Mouse (Mus musculus) thymus, adult 2 months (tissue): Measurements from ENCODE around the gene Iqcj. TPM values are rescaled to one million over a fixed set of nuclear protein-coding genes. Genes with fewer than 3 reads are reported as not detected.
"Not testable (repeated sequence)": the region's sequence is repeated elsewhere in the genome, so short reads cannot be mapped to it uniquely, and the experiment has no call there.

Source experiments
- DNase-seq: peaks from one replicate; pipeline ENCODE4 v3.0.0; 2021
- H3K27ac ChIP-seq: fragments of 200-500 bp; 2 replicates; pipeline ENCODE4 v1.5.1; 2012; ENCODE audit warnings: low read length, control low read depth; ENCODE audit not compliant: control insufficient read depth, insufficient read depth
- H3K27me3 ChIP-seq: fragments of 200-500 bp; 2 replicates; pipeline ENCODE4 v1.6.1; 2012; ENCODE audit warnings: mild to moderate bottlenecking, low read length, moderate library complexity, mixed read lengths; ENCODE audit not compliant: control insufficient read depth, insufficient read depth
- H3K36me3 ChIP-seq: fragments of 200-500 bp; 2 replicates; pipeline ENCODE4 v1.6.1; 2012; ENCODE audit warnings: mild to moderate bottlenecking, low read length, moderate library complexity; ENCODE audit not compliant: control insufficient read depth, insufficient read depth
- H3K4me1 ChIP-seq: fragments of 200-500 bp; replicated peaks from 2 replicates; pipeline ENCODE4 v1.6.1; 2012; ENCODE audit warnings: low read length; ENCODE audit not compliant: control insufficient read depth, insufficient read depth
- H3K4me3 ChIP-seq: fragments of 200-500 bp; 2 replicates; pipeline ENCODE4 v1.5.1; 2012; ENCODE audit warnings: mild to moderate bottlenecking, low read length, control low read depth, moderate library complexity; ENCODE audit not compliant: control insufficient read depth, insufficient read depth
- CTCF ChIP-seq: fragments of 200-500 bp; IDR thresholded peaks from 2 replicates; pipeline ENCODE4 v1.5.1; 2012; ENCODE audit warnings: mild to moderate bottlenecking, control low read depth, low read length, moderate library complexity, borderline replicate concordance; ENCODE audit not compliant: control insufficient read depth, poor library complexity, insufficient read depth; ENCODE audit errors: extremely low read depth
- POLR2A ChIP-seq: fragments of 200-500 bp; IDR thresholded peaks from 2 replicates; pipeline ENCODE4 v1.6.1; 2012; ENCODE audit warnings: mild to moderate bottlenecking, low read length, control low read depth, moderate library complexity; ENCODE audit not compliant: control insufficient read depth, poor library complexity, insufficient read depth; ENCODE audit errors: extremely low read depth
- WGBS: fragments of 180-500 bp; shearing (Covaris S2); methylation state at CpG from one replicate; pipeline ENCODE4 v1.1.7; 2018; 5-methylcytosine and 5-hydroxymethylcytosine counted together
- polyA plus RNA-seq: library from polyadenylated mRNA; depleted of rRNA; stranded (reverse); fragments of >200 nt; gene quantifications from 2 replicates; pipeline ENCODE4 v1.2.3, GENCODE M21; 2012

The Iqcj gene
- polyA plus RNA-seq, 1 experiment, result 0.05 TPM

GRCm38 (mm10) chr3:68064731-68065130 is 172.7 kb downstream of the Iqcj start, which contains the start of gene Schip1:
TSS of gene Schip1 (plus strand) at chr3:68064802.
- no peaks in the 10 kb centered on the region for H3K27me3 ChIP-seq
- H3K36me3 ChIP-seq, result no peaks in the 10 kb centered on the region
- no peak for TF ChIP-seq CTCF
- TF ChIP-seq POLR2A, result no peak
- no peaks in the 10 kb centered on the region for H3K4me1 ChIP-seq
- H3K27ac ChIP-seq, result no peak within 1 kb of the TSS
- 35% methylated on average over 12 of the region's 12 CpGs for WGBS
- no peak for DNase-seq
- H3K4me3 ChIP-seq, result no peak within 1 kb of the TSS

- WGBS, result 77% methylated on average over 9 of the region's 9 CpGs
- no peak for TF ChIP-seq POLR2A
- no peak for TF ChIP-seq CTCF
- H3K27me3 ChIP-seq, result no peaks in the 10 kb centered on the region
- H3K4me1 ChIP-seq, result no peaks in the 10 kb centered on the region
- no peak overlapping the region for H3K27ac ChIP-seq
- DNase-seq, result no peak
- H3K4me3 ChIP-seq, result no peak overlapping the region
- no peaks in the 10 kb centered on the region for H3K36me3 ChIP-seq
Measured at GRCm38 (mm10) chr3:68071395-68072386, 179.7 kb downstream of the Iqcj start.

- Histone ChIP-seq H3K4me3 (no peak overlapping the region), H3K4me1 (no peaks in the 10 kb centered on the region), H3K36me3 (no peaks in the 10 kb centered on the region), H3K27me3 (no peaks in the 10 kb centered on the region), H3K27ac (no peak overlapping the region)
- no peak for DNase-seq
- WGBS, result 69% methylated on average over 4 of the region's 4 CpGs
- TF ChIP-seq POLR2A (no peak), CTCF (no peak)
Measured at GRCm38 (mm10) chr3:68077406-68077805, 185.4 kb downstream of the Iqcj start.

GRCm38 (mm10) chr3:68085024-68085423 is 193.0 kb downstream of the Iqcj start:
- Histone ChIP-seq H3K27me3 (no peaks in the 10 kb centered on the region), H3K4me1 (no peaks in the 10 kb centered on the region), H3K27ac (no peak overlapping the region), H3K4me3 (no peak overlapping the region), H3K36me3 (no peaks in the 10 kb centered on the region)
- DNase-seq, result no peak
- TF ChIP-seq POLR2A (no peak), CTCF (no peak)
- WGBS, result 95% methylated on average over 2 of the region's 2 CpGs

- Histone ChIP-seq H3K4me3 (no peak overlapping the region), H3K27ac (no peak overlapping the region), H3K4me1 (no peaks in the 10 kb centered on the region), H3K27me3 (no peaks in the 10 kb centered on the region), H3K36me3 (no peaks in the 10 kb centered on the region)
- 87% methylated on average over 4 of the region's 4 CpGs for WGBS
- no peak for DNase-seq
- TF ChIP-seq POLR2A (no peak), CTCF (no peak)
Measured at GRCm38 (mm10) chr3:68092108-68092507, 200.1 kb downstream of the Iqcj start.

- H3K36me3 ChIP-seq, result no peaks in the 10 kb centered on the region
- TF ChIP-seq POLR2A, result no peak
- TF ChIP-seq CTCF, result no peak
- WGBS, result 83% methylated on average over 4 of the region's 4 CpGs
- no peak overlapping the region for H3K27ac ChIP-seq
- no peaks in the 10 kb centered on the region for H3K4me1 ChIP-seq
- DNase-seq, result no peak
- no peak overlapping the region for H3K4me3 ChIP-seq
- no peaks in the 10 kb centered on the region for H3K27me3 ChIP-seq
Measured at GRCm38 (mm10) chr3:68096724-68097431, 204.9 kb downstream of the Iqcj start.

GRCm38 (mm10) chr3:68099561-68099960 is 207.5 kb downstream of the Iqcj start:
- not testable (repeated sequence) for H3K27me3 ChIP-seq, H3K27ac ChIP-seq, H3K36me3 ChIP-seq, H3K4me1 ChIP-seq, H3K4me3 ChIP-seq, DNase-seq
- 92% methylated on average over 6 of the region's 6 CpGs for WGBS
